Mouse (Mus musculus): Measurements from ENCODE around the gene Olfr1309. TPM values are rescaled to one million over a fixed set of nuclear protein-coding genes. Genes with fewer than 3 reads are reported as not detected.
"Not testable (repeated sequence)": the region's sequence is repeated elsewhere in the genome, so short reads cannot be mapped to it uniquely, and the experiment has no call there.

The Olfr1309 gene
- not detected in 2 replicates for polyA plus RNA-seq (2014; fragmentation: Nextera tagmentation; extraction: Ambion mirVana)

- WGBS: 66% methylated on average over 1 of the region's 1 CpGs
These were observed at the start of gene Olfr1309 for GRCm38 (mm10) chr2:111990181-111990580. TSS of gene Olfr1309 (minus strand) at chr2:111990281.

GRCm38 (mm10) chr2:112026971-112027370 lies 36.9 kb upstream of the Olfr1309 start:
- H3K27me3 ChIP-seq (ENCODE audit: control insufficient read depth, insufficient read depth, low read length); H3K9ac ChIP-seq (ENCODE audit: low read depth, low read length); H3K9me3 ChIP-seq (ENCODE audit: control insufficient read depth, low read length); H3K36me3 ChIP-seq (ENCODE audit: control insufficient read depth, insufficient read depth, low read length); H3K4me1 ChIP-seq (replicated peaks; ENCODE audit: control insufficient read depth, insufficient read depth, low read length); DNase-seq (ENCODE audit: low spot score); H3K4me3 ChIP-seq (ENCODE audit: low read depth, low read length); H3K27ac ChIP-seq (ENCODE audit: low read depth, low read length); ATAC-seq (ENCODE audit: low FRiP score); H3K4me2 ChIP-seq (replicated peaks; ENCODE audit: low read depth, low read length): not testable (repeated sequence)
- WGBS: 45% methylated on average over 6 of the region's 6 CpGs

More at GRCm38 (mm10) chr2:111990181-111990580, at the start of gene Olfr1309:
- Histone ChIP-seq H3K4me2 (replicated peaks; ENCODE audit: low read depth, low read length) (no peak within 1 kb of the TSS), H3K27ac (ENCODE audit: low read depth, low read length) (no peak within 1 kb of the TSS), H3K36me3 (ENCODE audit: control insufficient read depth, insufficient read depth, low read length) (no peaks in the 10 kb centered on the region), H3K4me3 (ENCODE audit: low read depth, low read length) (no peak within 1 kb of the TSS), H3K9me3 (ENCODE audit: control insufficient read depth, low read length) (no peaks in the 10 kb centered on the region), H3K9ac (ENCODE audit: low read depth, low read length) (no peak within 1 kb of the TSS), H3K4me1 (replicated peaks; ENCODE audit: control insufficient read depth, insufficient read depth, low read length) (no peaks in the 10 kb centered on the region), H3K27me3 (ENCODE audit: control insufficient read depth, insufficient read depth, low read length) (no peaks in the 10 kb centered on the region)
- no peak for DNase-seq (ENCODE audit: low spot score)
- no peak for ATAC-seq (ENCODE audit: low FRiP score)

GRCm38 (mm10) chr2:112024312-112024711 lies 34.2 kb upstream of the Olfr1309 start, which contains the start of gene Olfr1311:
TSS of gene Olfr1311 (minus strand) at chr2:112024412.
- no peak within 1 kb of the TSS for H3K27ac ChIP-seq (ENCODE audit: low read depth, low read length)
- ATAC-seq (ENCODE audit: low FRiP score): no peak
- H3K9me3 ChIP-seq (ENCODE audit: control insufficient read depth, low read length): no peaks in the 10 kb centered on the region
- no peaks in the 10 kb centered on the region for H3K4me1 ChIP-seq (replicated peaks; ENCODE audit: control insufficient read depth, insufficient read depth, low read length)
- no peak within 1 kb of the TSS for H3K4me3 ChIP-seq (ENCODE audit: low read depth, low read length)
- no peak within 1 kb of the TSS for H3K4me2 ChIP-seq (replicated peaks; ENCODE audit: low read depth, low read length)
- H3K9ac ChIP-seq (ENCODE audit: low read depth, low read length): no peak within 1 kb of the TSS
- WGBS: 92% methylated on average over 2 of the region's 2 CpGs
- DNase-seq (ENCODE audit: low spot score): no peak
- H3K36me3 ChIP-seq (ENCODE audit: control insufficient read depth, insufficient read depth, low read length): no peaks in the 10 kb centered on the region
- no peaks in the 10 kb centered on the region for H3K27me3 ChIP-seq (ENCODE audit: control insufficient read depth, insufficient read depth, low read length)

GRCm38 (mm10) chr2:112014900-112015299 lies 24.8 kb upstream of the Olfr1309 start:
- H3K9ac ChIP-seq (ENCODE audit: low read depth, low read length): no peak overlapping the region
- no peak for ATAC-seq (ENCODE audit: low FRiP score)

GRCm38 (mm10) chr2:112012608-112013007 lies 22.5 kb upstream of the Olfr1309 start, which contains the start of gene Olfr1310:
TSS of gene Olfr1310 (minus strand) at chr2:112012708.
- Histone ChIP-seq H3K36me3 (ENCODE audit: control insufficient read depth, insufficient read depth, low read length) (no peaks in the 10 kb centered on the region), H3K27me3 (ENCODE audit: control insufficient read depth, insufficient read depth, low read length) (no peaks in the 10 kb centered on the region), H3K4me2 (replicated peaks; ENCODE audit: low read depth, low read length) (no peak within 1 kb of the TSS), H3K9me3 (ENCODE audit: control insufficient read depth, low read length) (no peaks in the 10 kb centered on the region), H3K27ac (ENCODE audit: low read depth, low read length) (no peak within 1 kb of the TSS), H3K9ac (ENCODE audit: low read depth, low read length) (no peak within 1 kb of the TSS), H3K4me3 (ENCODE audit: low read depth, low read length) (no peak within 1 kb of the TSS), H3K4me1 (replicated peaks; ENCODE audit: control insufficient read depth, insufficient read depth, low read length) (no peaks in the 10 kb centered on the region)
- ATAC-seq (ENCODE audit: low FRiP score) (no peak), DNase-seq (ENCODE audit: low spot score) (no peak)

More at GRCm38 (mm10) chr2:112014900-112015299, 24.8 kb upstream of the Olfr1309 start:
- Histone ChIP-seq H3K4me2 (replicated peaks; ENCODE audit: low read depth, low read length) (no peak overlapping the region), H3K36me3 (ENCODE audit: control insufficient read depth, insufficient read depth, low read length) (no peaks in the 10 kb centered on the region), H3K4me3 (ENCODE audit: low read depth, low read length) (no peak overlapping the region), H3K9me3 (ENCODE audit: control insufficient read depth, low read length) (no peaks in the 10 kb centered on the region), H3K27me3 (ENCODE audit: control insufficient read depth, insufficient read depth, low read length) (no peaks in the 10 kb centered on the region), H3K27ac (ENCODE audit: low read depth, low read length) (no peak overlapping the region), H3K4me1 (replicated peaks; ENCODE audit: control insufficient read depth, insufficient read depth, low read length) (no peaks in the 10 kb centered on the region)
- 84% methylated on average over 3 of the region's 3 CpGs for WGBS
- no peak for DNase-seq (ENCODE audit: low spot score)

- H3K36me3 ChIP-seq (ENCODE audit: control insufficient read depth, insufficient read depth, low read length): no peaks in the 10 kb centered on the region
- 57% methylated on average over 1 of the region's 1 CpGs for WGBS
- ATAC-seq (ENCODE audit: low FRiP score) (no peak), DNase-seq (ENCODE audit: low spot score) (no peak)
- no peak within 1 kb of the TSS for H3K4me3 ChIP-seq (ENCODE audit: low read depth, low read length)
- H3K27ac ChIP-seq (ENCODE audit: low read depth, low read length): no peak within 1 kb of the TSS
- no peaks in the 10 kb centered on the region for H3K27me3 ChIP-seq (ENCODE audit: control insufficient read depth, insufficient read depth, low read length)
- no peaks in the 10 kb centered on the region for H3K9me3 ChIP-seq (ENCODE audit: control insufficient read depth, low read length)
- no peak within 1 kb of the TSS for H3K9ac ChIP-seq (ENCODE audit: low read depth, low read length)
- H3K4me1 ChIP-seq (replicated peaks; ENCODE audit: control insufficient read depth, insufficient read depth, low read length): no peaks in the 10 kb centered on the region
- H3K4me2 ChIP-seq (replicated peaks; ENCODE audit: low read depth, low read length): no peak within 1 kb of the TSS
These were observed 25.2 kb downstream of the Olfr1309 start, which contains the start of gene Olfr1308 for GRCm38 (mm10) chr2:111964844-111965243. TSS of gene Olfr1308 (minus strand) at chr2:111964944.

- no peak for ATAC-seq (ENCODE audit: low FRiP score)
- DNase-seq (ENCODE audit: low spot score): no peak
- H3K4me1 ChIP-seq (replicated peaks; ENCODE audit: control insufficient read depth, insufficient read depth, low read length): no peaks in the 10 kb centered on the region
- no peaks in the 10 kb centered on the region for H3K36me3 ChIP-seq (ENCODE audit: control insufficient read depth, insufficient read depth, low read length)
- H3K4me3 ChIP-seq (ENCODE audit: low read depth, low read length): no peak within 1 kb of the TSS
- no peak within 1 kb of the TSS for H3K4me2 ChIP-seq (replicated peaks; ENCODE audit: low read depth, low read length)
- H3K27me3 ChIP-seq (ENCODE audit: control insufficient read depth, insufficient read depth, low read length): no peaks in the 10 kb centered on the region
- WGBS: 60% methylated on average over 1 of the region's 1 CpGs
- H3K27ac ChIP-seq (ENCODE audit: low read depth, low read length): no peak within 1 kb of the TSS
- H3K9ac ChIP-seq (ENCODE audit: low read depth, low read length): no peak within 1 kb of the TSS
- no peaks in the 10 kb centered on the region for H3K9me3 ChIP-seq (ENCODE audit: control insufficient read depth, low read length)
These were observed 40.7 kb downstream of the Olfr1309 start, which contains the start of gene Olfr1307 for GRCm38 (mm10) chr2:111949340-111949739. TSS of gene Olfr1307 (minus strand) at chr2:111949440.

Other genes with a start within 250 kb of the Olfr1309 start
- gene Olfr1301, start 239.3 kb downstream of the Olfr1309 start, polyA plus RNA-seq (2014; fragmentation: Nextera tagmentation; extraction: Ambion mirVana): not detected in 2 replicates
- not detected in 2 replicates for gene Olfr1302, start 212.9 kb downstream of the Olfr1309 start, polyA plus RNA-seq (2014; fragmentation: Nextera tagmentation; extraction: Ambion mirVana)
- not detected in 2 replicates for gene Olfr1303, start 169.9 kb downstream of the Olfr1309 start, polyA plus RNA-seq (2014; fragmentation: Nextera tagmentation; extraction: Ambion mirVana)
- not detected in 2 replicates for gene Olfr1305, start 113.1 kb downstream of the Olfr1309 start, polyA plus RNA-seq (2014; fragmentation: Nextera tagmentation; extraction: Ambion mirVana)
- gene Olfr1306, start 74.0 kb downstream of the Olfr1309 start, polyA plus RNA-seq (2014; fragmentation: Nextera tagmentation; extraction: Ambion mirVana): not detected in 2 replicates
- not detected in 2 replicates for gene Olfr1307, start 40.8 kb downstream of the Olfr1309 start, polyA plus RNA-seq (2014; fragmentation: Nextera tagmentation; extraction: Ambion mirVana)
- gene Olfr1308, start 25.3 kb downstream of the Olfr1309 start, polyA plus RNA-seq (2014; fragmentation: Nextera tagmentation; extraction: Ambion mirVana): not detected in 2 replicates
- gene Olfr1310, start 22.4 kb upstream of the Olfr1309 start, polyA plus RNA-seq (2014; fragmentation: Nextera tagmentation; extraction: Ambion mirVana): not detected in 2 replicates
- not detected in 2 replicates for gene Olfr1311, start 34.1 kb upstream of the Olfr1309 start, polyA plus RNA-seq (2014; fragmentation: Nextera tagmentation; extraction: Ambion mirVana)
- not detected in 2 replicates for gene Olfr1312, start 60.0 kb upstream of the Olfr1309 start, polyA plus RNA-seq (2014; fragmentation: Nextera tagmentation; extraction: Ambion mirVana)
- not detected in 2 replicates for gene Olfr1313, start 87.6 kb upstream of the Olfr1309 start, polyA plus RNA-seq (2014; fragmentation: Nextera tagmentation; extraction: Ambion mirVana)
- gene Olfr1314, start 106.5 kb upstream of the Olfr1309 start, polyA plus RNA-seq (2014; fragmentation: Nextera tagmentation; extraction: Ambion mirVana): not detected in 2 replicates
- not detected in 2 replicates for gene Olfr1315-ps1, start 125.2 kb upstream of the Olfr1309 start, polyA plus RNA-seq (2014; fragmentation: Nextera tagmentation; extraction: Ambion mirVana)
- gene Olfr1316, start 144.7 kb upstream of the Olfr1309 start, polyA plus RNA-seq (2014; fragmentation: Nextera tagmentation; extraction: Ambion mirVana): not detected in 2 replicates
- gene Olfr1317, start 150.0 kb upstream of the Olfr1309 start, polyA plus RNA-seq (2014; fragmentation: Nextera tagmentation; extraction: Ambion mirVana): not detected in 2 replicates
- not detected in 2 replicates for gene Olfr1318, start 163.9 kb upstream of the Olfr1309 start, polyA plus RNA-seq (2014; fragmentation: Nextera tagmentation; extraction: Ambion mirVana)
- 9.7 and 10.1 TPM in 2 replicates for gene Lpcat4, start 249.2 kb upstream of the Olfr1309 start, polyA plus RNA-seq (2014; fragmentation: Nextera tagmentation; extraction: Ambion mirVana)